Mouse (Mus musculus) testis, adult 2 months (tissue): Measurements from ENCODE around the gene C330021F23Rik. TPM values are rescaled to one million over a fixed set of nuclear protein-coding genes. Genes with fewer than 3 reads are reported as not detected.

ENCODE experiments used
- H3K27ac ChIP-seq: fragments of 200-500 bp; 2 replicates; pipeline ENCODE4 v1.5.1; 2012; ENCODE audit warnings: low read depth, low read length; ENCODE audit not compliant: control insufficient read depth, insufficient read depth
- H3K27me3 ChIP-seq: fragments of 200-500 bp; 2 replicates; pipeline ENCODE4 v1.6.1; 2012; ENCODE audit warnings: mild to moderate bottlenecking, low read length, moderate library complexity; ENCODE audit not compliant: control insufficient read depth, insufficient read depth
- H3K36me3 ChIP-seq: fragments of 200-500 bp; 2 replicates; pipeline ENCODE4 v1.6.1; 2012; ENCODE audit warnings: mild to moderate bottlenecking, low read length; ENCODE audit not compliant: control insufficient read depth, insufficient read depth
- H3K4me1 ChIP-seq: fragments of 200-500 bp; 2 replicates; pipeline ENCODE4 v1.6.1; 2012; ENCODE audit warnings: low read length; ENCODE audit not compliant: control insufficient read depth, insufficient read depth
- H3K4me3 ChIP-seq: fragments of 200-500 bp; 2 replicates; pipeline ENCODE4 v1.5.1; 2012; ENCODE audit warnings: low read depth, mild to moderate bottlenecking, low read length, moderate library complexity, mixed read lengths; ENCODE audit not compliant: control insufficient read depth
- CTCF ChIP-seq: fragments of 200-500 bp; IDR thresholded peaks from 2 replicates; pipeline ENCODE4 v1.5.1; 2012; ENCODE audit warnings: low read depth, mild to moderate bottlenecking, inconsistent platforms, low read length, moderate library complexity; ENCODE audit not compliant: control insufficient read depth, insufficient read depth, insufficient replicate concordance
- POLR2A ChIP-seq: fragments of 200-500 bp; IDR thresholded peaks from 2 replicates; pipeline ENCODE4 v1.6.1; 2012; ENCODE audit warnings: low read depth, mild to moderate bottlenecking, inconsistent platforms, low read length, moderate library complexity; ENCODE audit not compliant: control insufficient read depth
- polyA plus RNA-seq: library from polyadenylated mRNA; depleted of rRNA; stranded (reverse); fragments of >200 nt; gene quantifications from 2 replicates; pipeline ENCODE4 v1.2.3, GENCODE M21; 2012; rRNA removed

The C330021F23Rik gene
- 0.14 TPM in 1 of 2 replicates, not detected in the other for polyA plus RNA-seq

GRCm38 (mm10) chr8:3567641-3568371, at the start of gene C330021F23Rik:
Gene C330021F23Rik (plus strand): TSS chr8:3567990.
- Histone ChIP-seq H3K4me3 (no peak within 1 kb of the TSS), H3K27ac (no peak within 1 kb of the TSS)

GRCm38 (mm10) chr8:3522007-3522697, 45.6 kb upstream of the C330021F23Rik start:
- TF ChIP-seq POLR2A (no peak), CTCF (no peak)
- H3K36me3 ChIP-seq: no peaks in the 10 kb centered on the region
- H3K27me3 ChIP-seq: no peaks in the 10 kb centered on the region
- H3K4me3 ChIP-seq: no peak overlapping the region
- no peak overlapping the region for H3K27ac ChIP-seq
- H3K4me1 ChIP-seq: no peaks in the 10 kb centered on the region

More at GRCm38 (mm10) chr8:3567641-3568371, at the start of gene C330021F23Rik:
- Histone ChIP-seq H3K36me3 (no peaks in the 10 kb centered on the region), H3K27me3 (no peaks in the 10 kb centered on the region), H3K4me1 (no peaks in the 10 kb centered on the region)
- no peak for TF ChIP-seq POLR2A
- TF ChIP-seq CTCF: no peak

- Histone ChIP-seq H3K36me3 (no peaks in the 10 kb centered on the region), H3K27me3 (no peaks in the 10 kb centered on the region), H3K4me1 (no peaks in the 10 kb centered on the region; the same call in 1 of the 2 replicates), H3K27ac (no peak overlapping the region), H3K4me3 (no peak overlapping the region)
- TF ChIP-seq POLR2A (no peak), CTCF (no peak)
These were observed 37.0 kb upstream of the C330021F23Rik start for GRCm38 (mm10) chr8:3530816-3531215.

GRCm38 (mm10) chr8:3531936-3532335, 35.9 kb upstream of the C330021F23Rik start:
- no peak overlapping the region for H3K27ac ChIP-seq
- TF ChIP-seq CTCF (no peak), POLR2A (no peak)
- H3K4me3 ChIP-seq: no peak overlapping the region
- no peaks in the 10 kb centered on the region for H3K36me3 ChIP-seq
- no peaks in the 10 kb centered on the region for H3K27me3 ChIP-seq
- peaks cover 2% of the 10 kb centered on the region for H3K4me1 ChIP-seq

GRCm38 (mm10) chr8:3536053-3536841, 31.5 kb upstream of the C330021F23Rik start:
- no peak overlapping the region for H3K4me3 ChIP-seq
- H3K36me3 ChIP-seq: no peaks in the 10 kb centered on the region
- H3K4me1 ChIP-seq: peaks cover 2% of the 10 kb centered on the region
- TF ChIP-seq POLR2A (no peak), CTCF (no peak)
- no peaks in the 10 kb centered on the region for H3K27me3 ChIP-seq
- H3K27ac ChIP-seq: no peak overlapping the region

GRCm38 (mm10) chr8:3536940-3537339, 30.9 kb upstream of the C330021F23Rik start:
- peaks cover 2% of the 10 kb centered on the region for H3K4me1 ChIP-seq
- no peak overlapping the region for H3K4me3 ChIP-seq
- no peaks in the 10 kb centered on the region for H3K36me3 ChIP-seq
- no peak overlapping the region for H3K27ac ChIP-seq
- TF ChIP-seq POLR2A: no peak
- no peaks in the 10 kb centered on the region for H3K27me3 ChIP-seq

GRCm38 (mm10) chr8:3537666-3538065, 30.1 kb upstream of the C330021F23Rik start:
- Histone ChIP-seq H3K36me3 (no peaks in the 10 kb centered on the region), H3K4me1 (peaks cover 2% of the 10 kb centered on the region), H3K27ac (no peak overlapping the region), H3K4me3 (no peak overlapping the region), H3K27me3 (no peaks in the 10 kb centered on the region)
- TF ChIP-seq POLR2A: no peak
- TF ChIP-seq CTCF: no peak
